Mouse (Mus musculus) midbrain, embryonic 10.5 days (tissue): ENCODE measurements around the gene Paqr3. TPM values are rescaled to one million over a fixed set of nuclear protein-coding genes. Genes with fewer than 3 reads are reported as not detected.

Experiments
- DNase-seq: peaks from one replicate; pipeline ENCODE4 v3.0.0-alpha.2; 2017; ENCODE audit warnings: low spot score
- H3K27ac ChIP-seq: fragments of 300-500 bp; sonication (generic); replicated peaks from 2 replicates; pipeline ENCODE4 v1.5.1; 2016; ENCODE audit warnings: mild to moderate bottlenecking
- H3K27me3 ChIP-seq: fragments of 300-500 bp; sonication (generic); 2 replicates; pipeline ENCODE4 v1.6.1; 2016; ENCODE audit warnings: low read depth, mild to moderate bottlenecking; ENCODE audit not compliant: poor library complexity, severe bottlenecking
- H3K36me3 ChIP-seq: fragments of 300-500 bp; sonication (generic); 2 replicates; pipeline ENCODE4 v1.6.1; 2016; ENCODE audit warnings: mild to moderate bottlenecking, moderate library complexity
- H3K4me1 ChIP-seq: fragments of 300-500 bp; sonication (generic); 2 replicates; pipeline ENCODE4 v1.6.1; 2016
- H3K4me3 ChIP-seq: fragments of 300-500 bp; sonication (generic); 2 replicates; pipeline ENCODE4 v1.5.1; 2016; ENCODE audit warnings: mild to moderate bottlenecking, moderate library complexity
- H3K9me3 ChIP-seq: fragments of 300-500 bp; sonication (generic); replicated peaks from 2 replicates; pipeline ENCODE4 v1.6.1; 2016; ENCODE audit warnings: mild to moderate bottlenecking
- WGBS: fragments of 180-500 bp; shearing (Covaris S2); methylation state at CpG from one replicate; pipeline ENCODE4 v1.1.7; 2016; 5-methylcytosine and 5-hydroxymethylcytosine counted together
- polyA plus RNA-seq: library from polyadenylated mRNA; unstranded; fragments of >200 nt; fragmentation: Nextera tagmentation; extraction: Ambion mirVana; gene quantifications from 2 replicates; pipeline ENCODE4 v1.2.1, GENCODE M21; 2016

The Paqr3 gene
- polyA plus RNA-seq, 1 experiment from 2014 or later = 8.4 TPM

DNA sequence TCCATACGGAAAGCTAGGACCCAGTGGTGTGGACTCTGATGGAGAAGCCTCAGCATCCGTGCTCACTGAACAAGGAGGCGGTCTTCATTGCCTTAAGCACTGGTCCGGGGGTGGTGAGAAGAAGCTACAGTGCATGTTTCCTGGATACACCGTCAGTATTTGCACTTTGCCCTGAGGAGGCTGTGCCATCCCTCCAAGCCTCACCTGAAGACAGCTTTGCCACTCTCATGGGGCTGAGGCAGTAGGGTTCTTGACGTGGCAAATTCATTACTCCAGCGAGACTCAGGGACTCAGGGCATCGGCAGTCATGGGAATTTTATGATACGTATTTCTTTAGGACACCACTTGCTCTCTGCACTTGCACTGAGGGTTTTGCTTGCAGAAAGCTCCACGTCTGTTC lies 64.7 kb downstream of the Paqr3 start:
- Histone ChIP-seq H3K36me3 (0 out of 2 replicates have a peak, but pooled peaks cover 3% of the 10 kb centered on the region), H3K27ac (no peak overlapping the region), H3K4me1 (no peaks in the 10 kb centered on the region), H3K4me3 (no peak overlapping the region), H3K9me3 (no peaks in the 10 kb centered on the region), H3K27me3 (no peaks in the 10 kb centered on the region)
- WGBS = 89% methylated on average over 10 of the region's 10 CpGs
- no peak for DNase-seq

DNA sequence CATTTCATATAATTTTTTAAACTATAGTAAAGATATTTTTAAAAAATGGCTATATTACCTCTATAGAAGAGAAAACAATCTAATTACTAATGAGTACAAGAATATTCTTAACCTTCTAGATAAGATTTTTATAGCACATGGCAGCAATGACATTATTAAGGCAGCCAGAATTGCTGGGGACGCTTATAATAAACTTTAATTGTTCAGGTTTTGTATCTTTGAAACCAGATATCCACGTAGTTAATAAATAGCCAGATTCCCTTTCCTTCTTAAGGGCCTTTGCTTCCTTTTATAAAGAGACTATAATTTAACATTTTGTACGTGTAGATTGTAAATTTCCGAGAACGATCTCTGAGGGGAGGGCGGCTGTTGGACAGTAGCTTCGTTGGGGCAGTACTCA lies 66.1 kb downstream of the Paqr3 start:
- no peaks in the 10 kb centered on the region for H3K4me1 ChIP-seq
- no peak overlapping the region for H3K4me3 ChIP-seq
- H3K36me3 ChIP-seq = 0 out of 2 replicates have a peak, but pooled peaks cover 3% of the 10 kb centered on the region
- 92% methylated on average over 7 of the region's 7 CpGs for WGBS
- no peak for DNase-seq
- H3K9me3 ChIP-seq = no peaks in the 10 kb centered on the region
- no peaks in the 10 kb centered on the region for H3K27me3 ChIP-seq
- H3K27ac ChIP-seq = no peak overlapping the region

Other genes starting within 250 kb of the Paqr3 start
- gene Bmp2k, start 113.9 kb downstream of the Paqr3 start, polyA plus RNA-seq = 8.9 and 9.2 TPM in 2 replicates